Mouse (Mus musculus) hematopoietic stem cell, adult 5-6 weeks (primary cell): ENCODE measurements around the gene Sec24b. TPM values are rescaled to one million over a fixed set of nuclear protein-coding genes. Genes with fewer than 3 reads are reported as not detected.

Experiments
- ATAC-seq, 2 experiments: fragments of 125-278 bp in 1 of 2; replicated peaks in 1 of 2; 2 replicates each; pipeline ENCODE4 v1.8.0; 2016 to 2017; ENCODE audit warnings: inconsistent platforms in 2 of 2, mild to moderate bottlenecking in 2 of 2, moderate number of reproducible peaks in 2 of 2, low read depth in 1 of 2, moderate TSS enrichment in 1 of 2; ENCODE audit not compliant: low FRiP score in 2 of 2, poor library complexity in 2 of 2, severe bottlenecking in 2 of 2, insufficient read depth in 1 of 2, low TSS enrichment in 1 of 2
- total RNA-seq: library from RNA; stranded (forward); fragments of 172-1452, 232-1000 nt; gene quantifications from 2 replicates; pipeline ENCODE4 v1.2.3, GENCODE M21; 2017

Gene Sec24b
- total RNA-seq, 1 experiment from 2014 or later, result 43.0 TPM

DNA sequence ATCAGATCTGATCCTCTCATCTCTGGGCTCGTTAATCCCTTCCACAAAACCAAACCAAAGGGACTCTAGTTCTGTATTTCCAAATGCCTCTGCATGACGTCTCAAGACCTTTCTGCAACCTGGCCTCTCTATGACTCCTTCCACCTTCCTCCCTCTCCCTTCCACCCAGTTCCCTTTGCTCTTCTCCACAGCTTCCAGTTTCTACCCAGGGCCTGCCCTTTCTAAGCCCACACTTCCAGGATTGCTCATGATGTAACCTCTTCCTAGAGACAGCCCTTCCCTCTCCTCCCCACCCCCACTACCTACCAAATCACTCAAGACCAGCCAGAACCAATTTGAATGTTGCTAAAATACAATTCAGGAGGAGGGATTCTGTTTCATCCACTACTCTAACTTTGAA lies 2.9 kb downstream of the Sec24b start:
- no peak for ATAC-seq

GRCm38 (mm10) chr3:130057569-130058345 lies 3.6 kb downstream of the Sec24b start:
- no peak for ATAC-seq

DNA sequence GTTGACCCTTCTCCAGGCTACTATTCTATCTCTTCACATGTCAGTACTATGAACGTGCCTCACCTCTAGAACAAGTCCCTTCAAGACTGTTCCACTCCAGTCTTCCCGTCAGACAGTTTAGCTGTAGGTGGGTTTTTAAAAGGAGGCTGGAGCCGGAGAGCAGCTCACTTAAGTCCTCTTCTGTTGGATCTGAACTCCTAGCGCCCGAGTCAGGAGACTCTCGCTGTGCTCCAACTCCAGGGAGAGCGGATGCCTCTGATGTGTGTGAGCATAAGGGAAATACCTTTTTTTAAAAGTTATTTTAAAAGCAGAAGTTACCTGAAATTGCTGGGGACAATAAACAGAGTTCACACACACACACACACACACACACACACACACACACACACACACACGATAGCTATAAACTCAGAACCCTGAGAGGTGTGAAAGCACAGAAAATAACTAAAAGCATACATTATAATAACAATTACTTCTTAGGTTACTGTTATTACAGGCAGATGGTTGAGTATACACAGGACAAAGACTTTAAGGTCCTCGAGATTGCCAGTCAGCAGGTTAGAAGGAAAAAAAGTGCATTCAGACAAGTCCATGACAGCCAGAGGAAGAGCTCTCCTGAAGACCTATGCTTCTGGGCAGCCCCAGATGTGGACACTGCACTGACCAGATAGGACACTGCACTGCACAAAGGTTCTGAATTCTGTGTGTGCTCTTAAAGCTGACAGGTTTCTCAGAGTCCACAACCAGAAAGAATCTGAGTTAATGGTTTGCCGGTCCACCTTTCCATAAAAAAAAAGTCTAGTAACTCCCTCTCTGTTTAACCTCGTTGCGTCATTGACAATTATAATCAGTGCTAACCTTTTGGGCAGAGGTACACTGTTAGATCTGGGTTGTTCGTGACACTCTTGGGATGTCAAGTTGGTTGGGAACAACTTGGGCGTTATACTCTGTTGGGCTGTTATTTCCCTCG lies 5.7 kb downstream of the Sec24b start:
- no peak for ATAC-seq

GRCm38 (mm10) chr3:130054587-130054986 lies 6.8 kb downstream of the Sec24b start:
- no peak for ATAC-seq

DNA sequence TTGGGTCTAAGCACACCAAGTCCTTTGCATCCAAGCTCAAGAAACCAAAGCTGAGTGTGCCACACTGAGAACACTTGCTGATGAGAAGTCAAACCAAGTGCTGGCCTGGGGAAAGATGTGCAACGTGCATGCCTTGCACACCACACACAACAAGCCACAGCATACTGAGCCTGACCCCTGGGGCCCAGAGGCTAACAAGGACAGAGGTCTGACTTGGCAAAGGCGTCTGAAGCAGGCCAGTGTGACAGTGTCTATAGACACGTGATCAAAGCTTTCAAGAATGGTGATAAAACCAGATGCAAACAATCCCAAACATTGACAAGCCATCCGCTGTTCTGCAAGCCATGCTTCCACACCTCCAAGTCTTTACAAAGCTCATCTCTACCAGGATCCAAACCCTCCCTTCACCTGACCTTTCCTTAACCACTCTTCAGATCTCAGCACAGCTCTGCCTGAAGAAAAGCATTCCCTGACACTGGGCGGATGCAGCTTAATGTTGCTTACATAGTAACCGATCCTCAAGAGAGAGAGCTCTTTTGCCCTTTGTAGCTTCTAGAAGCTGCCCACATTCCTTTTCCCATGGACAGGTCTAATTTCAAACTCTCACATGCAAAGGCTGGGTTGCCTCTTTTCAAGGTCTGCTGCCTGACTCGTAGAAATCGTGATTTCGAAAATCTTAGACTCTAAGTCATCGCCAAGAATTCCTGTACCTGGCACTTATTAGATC lies 7.8 kb downstream of the Sec24b start:
- ATAC-seq, result no peak

- no peak for ATAC-seq
These were observed 8.6 kb downstream of the Sec24b start for GRCm38 (mm10) chr3:130052541-130053298.

DNA sequence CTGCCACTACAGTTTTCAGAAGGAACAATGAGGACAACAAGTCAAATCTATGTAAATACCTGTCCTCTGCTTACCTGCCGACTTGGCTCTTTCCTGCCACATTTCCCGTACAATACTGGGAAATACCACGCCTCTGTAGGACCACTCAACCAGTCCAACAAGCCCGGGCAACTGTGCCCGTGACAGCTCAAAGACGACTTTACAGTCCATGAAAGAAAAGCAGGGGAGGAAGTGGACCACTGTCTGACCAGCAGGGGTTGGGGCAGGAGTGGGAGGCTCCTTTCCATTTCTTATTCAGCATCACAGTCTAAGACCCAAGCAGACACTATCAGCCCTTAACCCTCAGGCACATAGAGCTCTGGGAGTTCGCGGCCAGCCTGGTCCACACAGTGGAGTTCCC lies 9.2 kb downstream of the Sec24b start:
- no peak for ATAC-seq

DNA sequence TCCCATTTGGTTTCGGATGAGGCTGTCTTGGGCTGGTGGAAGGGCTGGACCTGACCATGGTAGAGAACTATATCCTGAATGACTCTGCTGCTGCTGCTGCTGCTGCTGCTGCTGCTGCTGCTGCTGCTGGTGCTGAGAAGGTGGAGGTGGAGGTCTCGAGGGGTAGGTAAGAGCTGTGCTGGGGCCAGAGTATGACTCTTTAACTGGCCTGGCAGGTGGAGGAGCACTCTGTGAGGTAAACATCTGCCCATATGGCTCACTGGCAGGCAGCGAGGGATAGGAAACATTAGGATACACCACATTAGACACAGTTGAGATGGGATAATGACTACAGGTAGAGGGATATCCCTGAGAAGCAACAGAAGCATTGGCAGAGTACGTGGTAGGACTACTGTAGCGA lies 20.6 kb downstream of the Sec24b start:
- ATAC-seq, result no peak

GRCm38 (mm10) chr3:130040017-130040416 lies 21.3 kb downstream of the Sec24b start:
- ATAC-seq, result no peak

DNA sequence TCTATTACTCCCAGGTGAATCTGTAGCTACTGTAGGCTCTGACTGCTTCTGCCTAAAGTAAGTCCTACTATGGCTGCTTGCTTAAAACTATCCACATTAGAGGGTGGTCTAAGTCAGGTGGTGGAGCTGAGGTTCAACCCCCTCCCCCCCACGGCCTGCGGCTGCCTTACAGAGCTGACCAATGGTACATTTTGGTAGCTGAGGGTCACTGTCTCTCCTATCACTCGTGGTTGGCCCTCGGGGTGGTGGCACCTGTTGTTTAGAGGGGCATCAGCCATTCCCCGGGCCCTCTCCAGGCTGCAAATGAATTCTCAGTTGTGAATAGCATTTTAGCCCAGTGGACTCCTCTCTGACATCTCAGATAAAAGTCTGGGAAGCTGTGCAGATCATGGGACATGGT lies 32.6 kb downstream of the Sec24b start:
- no peak for ATAC-seq

GRCm38 (mm10) chr3:130026181-130026580 lies 35.2 kb downstream of the Sec24b start:
- no peak for ATAC-seq

GRCm38 (mm10) chr3:130025556-130025955 lies 35.8 kb downstream of the Sec24b start:
- ATAC-seq, result no peak

- no peak for ATAC-seq
These were observed 48.4 kb downstream of the Sec24b start for GRCm38 (mm10) chr3:130012943-130013342.

- no peak for ATAC-seq
These were observed 50.1 kb downstream of the Sec24b start for GRCm38 (mm10) chr3:130011236-130011635.

- no peak for ATAC-seq
These were observed 55.2 kb downstream of the Sec24b start for GRCm38 (mm10) chr3:130006141-130006540.

GRCm38 (mm10) chr3:130000926-130001325 lies 60.4 kb downstream of the Sec24b start:
- no peak for ATAC-seq

DNA sequence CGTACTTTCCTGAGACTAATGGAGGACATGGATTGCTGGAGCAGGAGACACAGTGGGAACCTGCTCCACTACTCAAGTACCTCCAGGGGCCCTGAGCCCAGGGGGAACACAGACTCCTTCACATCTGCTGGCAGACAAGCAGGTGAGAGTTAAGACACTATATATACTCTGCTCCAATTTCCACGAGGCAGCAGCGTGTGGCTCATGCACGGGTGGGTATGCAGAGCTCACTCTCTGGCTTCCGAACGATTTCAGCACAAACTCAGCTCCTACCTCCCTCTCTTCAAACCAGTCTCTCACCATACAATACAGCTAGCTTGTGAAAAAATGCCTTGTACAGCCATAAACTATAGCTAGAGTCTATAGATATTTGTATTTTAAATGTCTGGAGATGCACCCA lies 62.8 kb downstream of the Sec24b start:
- ATAC-seq, result no peak
